Mouse (Mus musculus) intestine, embryonic 15.5 days (tissue): ENCODE measurements around the gene Fcer1g. TPM values are rescaled to one million over a fixed set of nuclear protein-coding genes. Genes with fewer than 3 reads are reported as not detected.

Experiments used
- ATAC-seq: fragments of 200-750 bp; cut with Nextera tagmentation; 2 replicates; pipeline ENCODE4 v1.8.0; 2017; ENCODE audit warnings: moderate TSS enrichment, moderate library complexity
- H3K27ac ChIP-seq: fragments of 300-500 bp; sonication (generic); 2 replicates; pipeline ENCODE4 v1.5.1; 2015; ENCODE audit warnings: mild to moderate bottlenecking, inconsistent platforms
- H3K27me3 ChIP-seq: fragments of 300-500 bp; sonication (generic); replicated peaks from 2 replicates; pipeline ENCODE4 v1.6.1; 2015; ENCODE audit warnings: inconsistent platforms
- H3K36me3 ChIP-seq: fragments of 300-500 bp; sonication (generic); 2 replicates; pipeline ENCODE4 v1.6.1; 2015; ENCODE audit warnings: inconsistent platforms
- H3K4me1 ChIP-seq: fragments of 300-500 bp; sonication (generic); replicated peaks from 2 replicates; pipeline ENCODE4 v1.6.1; 2015; ENCODE audit warnings: inconsistent platforms
- H3K4me2 ChIP-seq: fragments of 300-500 bp; sonication (generic); replicated peaks from 2 replicates; pipeline ENCODE4 v1.6.1; 2015; ENCODE audit warnings: mild to moderate bottlenecking, inconsistent platforms
- H3K4me3 ChIP-seq: fragments of 300-500 bp; sonication (generic); replicated peaks from 2 replicates; pipeline ENCODE4 v1.5.1; 2015; ENCODE audit warnings: inconsistent platforms
- H3K9ac ChIP-seq: fragments of 300-500 bp; sonication (generic); 2 replicates; pipeline ENCODE4 v1.6.1; 2015; ENCODE audit warnings: inconsistent platforms
- H3K9me3 ChIP-seq: fragments of 300-500 bp; sonication (generic); 2 replicates; pipeline ENCODE4 v1.6.1; 2016; ENCODE audit warnings: inconsistent platforms
- WGBS: fragments of 180-500 bp; shearing (Covaris S2); methylation state at CpG from one replicate; pipeline ENCODE4 v1.1.7; 2015; 5-methylcytosine and 5-hydroxymethylcytosine counted together
- polyA plus RNA-seq: library from polyadenylated mRNA; unstranded; fragments of >200 nt; fragmentation: Nextera tagmentation; extraction: Ambion mirVana; gene quantifications from 2 replicates; pipeline ENCODE4 v1.2.1, GENCODE M21; 2015

Gene Fcer1g
- polyA plus RNA-seq, 1 experiment from 2014 or later, result 51.5 TPM

DNA sequence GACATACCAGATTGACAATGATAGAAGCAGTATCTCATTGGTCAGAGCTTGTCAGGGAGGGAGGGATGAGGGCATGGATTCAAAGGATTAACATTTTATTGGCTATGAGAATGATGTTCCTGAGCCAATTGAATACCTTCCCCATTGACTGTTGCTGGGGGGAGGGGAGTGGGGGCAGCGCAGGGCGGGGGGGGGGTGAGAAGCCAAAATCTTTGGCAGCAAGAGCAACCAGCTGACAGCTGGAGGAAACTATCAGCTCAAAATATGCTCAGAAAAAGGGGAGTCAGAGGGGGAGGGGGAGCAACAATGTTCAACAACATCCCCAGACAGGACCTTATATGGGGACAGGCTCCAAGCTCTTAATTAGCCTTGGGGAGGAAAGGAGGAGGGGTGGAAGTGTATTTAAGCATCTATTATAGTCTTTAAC is 29.0 kb upstream of the Fcer1g start:
- Histone ChIP-seq H3K4me3 (no peak overlapping the region), H3K9ac (no peak overlapping the region), H3K36me3 (peaks cover 5% of the 10 kb centered on the region; the same call in 1 of the 2 replicates), H3K27me3 (no peaks in the 10 kb centered on the region), H3K9me3 (no peaks in the 10 kb centered on the region), H3K27ac (peak overlapping the region; percentile 88), H3K4me1 (peaks cover 11% of the 10 kb centered on the region), H3K4me2 (peak overlapping the region; percentile 54)
- ATAC-seq, result peak; percentile 88
- 7% methylated on average over 2 of the region's 2 CpGs for WGBS

GRCm38 (mm10) chr1:171262594-171263130 is 28.5 kb upstream of the Fcer1g start:
- Histone ChIP-seq H3K27ac (peak overlapping the region; percentile 88), H3K4me3 (peak overlapping the region; percentile 6), H3K9me3 (no peaks in the 10 kb centered on the region), H3K9ac (peak overlapping the region; percentile 20; the same call in 1 of the 2 replicates), H3K27me3 (no peaks in the 10 kb centered on the region), H3K4me1 (peaks cover 11% of the 10 kb centered on the region), H3K4me2 (peak overlapping the region; percentile 54), H3K36me3 (peaks cover 5% of the 10 kb centered on the region; the same call in 1 of the 2 replicates)
- WGBS, result 8% methylated on average over 8 of the region's 8 CpGs
- peak; percentile 71 for ATAC-seq

DNA sequence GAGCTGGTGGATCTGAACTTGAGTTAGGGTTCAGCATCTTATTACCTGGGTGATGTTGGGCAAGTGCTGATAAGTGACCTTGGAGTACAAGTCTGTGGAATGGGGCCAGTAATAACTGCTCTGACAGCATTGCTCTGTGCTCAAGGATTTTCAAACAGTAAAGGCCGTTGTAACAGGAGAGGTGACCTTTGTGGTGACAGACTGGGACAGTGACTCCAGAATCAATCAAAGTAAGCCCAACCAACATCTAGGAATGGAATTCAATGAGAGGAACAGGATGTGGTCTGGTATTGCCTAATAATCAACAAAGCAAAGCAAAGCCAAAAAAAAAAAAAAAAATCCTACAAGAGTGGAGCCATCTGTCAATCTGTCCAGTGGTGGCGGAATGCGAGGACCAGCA is 26.2 kb upstream of the Fcer1g start:
- H3K4me2 ChIP-seq, result no peak overlapping the region
- 57% methylated on average over 3 of the region's 3 CpGs for WGBS
- H3K9ac ChIP-seq, result no peak overlapping the region
- ATAC-seq, result no peak
- H3K36me3 ChIP-seq, result peaks cover 5% of the 10 kb centered on the region; the same call in 1 of the 2 replicates
- H3K4me1 ChIP-seq, result peaks cover 11% of the 10 kb centered on the region
- no peaks in the 10 kb centered on the region for H3K9me3 ChIP-seq
- no peak overlapping the region for H3K4me3 ChIP-seq
- no peaks in the 10 kb centered on the region for H3K27me3 ChIP-seq
- H3K27ac ChIP-seq, result no peak overlapping the region

- Histone ChIP-seq H3K27me3 (no peaks in the 10 kb centered on the region), H3K9me3 (no peaks in the 10 kb centered on the region)
- WGBS, result 79% methylated on average over 17 of the region's 17 CpGs
These were observed 24.8 kb upstream of the Fcer1g start for GRCm38 (mm10) chr1:171258921-171259320.

DNA sequence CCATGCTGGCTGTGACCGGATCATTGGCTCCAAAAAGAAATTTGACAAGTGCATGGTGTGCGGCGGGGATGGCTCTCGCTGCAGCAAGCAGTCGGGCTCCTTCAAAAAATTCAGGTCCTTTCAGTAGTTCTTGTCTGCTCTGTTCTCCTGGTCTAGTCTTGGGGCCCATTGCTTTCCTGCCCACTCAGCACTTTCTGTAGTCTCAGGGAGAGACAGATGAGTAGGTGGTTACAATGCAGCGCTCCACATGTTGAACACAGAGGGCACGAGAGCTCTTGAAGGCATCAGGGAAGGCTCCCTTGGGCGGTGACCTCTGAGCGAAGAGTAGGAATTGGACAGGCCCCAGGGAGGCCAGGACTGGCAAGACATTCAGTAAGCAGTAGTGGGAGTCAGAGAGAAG is 23.6 kb upstream of the Fcer1g start:
- Histone ChIP-seq H3K27ac (no peak overlapping the region), H3K9ac (no peak overlapping the region), H3K4me1 (peaks cover 9% of the 10 kb centered on the region), H3K36me3 (peaks cover 8% of the 10 kb centered on the region; the same call in 1 of the 2 replicates), H3K4me3 (no peak overlapping the region), H3K9me3 (no peaks in the 10 kb centered on the region), H3K27me3 (no peaks in the 10 kb centered on the region), H3K4me2 (no peak overlapping the region)
- ATAC-seq, result no peak
- 87% methylated on average over 9 of the region's 9 CpGs for WGBS

More at GRCm38 (mm10) chr1:171258921-171259320, 24.8 kb upstream of the Fcer1g start:
- Histone ChIP-seq H3K4me2 (no peak overlapping the region), H3K4me1 (peaks cover 11% of the 10 kb centered on the region), H3K4me3 (no peak overlapping the region), H3K9ac (no peak overlapping the region), H3K36me3 (peaks cover 5% of the 10 kb centered on the region; the same call in 1 of the 2 replicates), H3K27ac (no peak overlapping the region)
- no peak for ATAC-seq

DNA sequence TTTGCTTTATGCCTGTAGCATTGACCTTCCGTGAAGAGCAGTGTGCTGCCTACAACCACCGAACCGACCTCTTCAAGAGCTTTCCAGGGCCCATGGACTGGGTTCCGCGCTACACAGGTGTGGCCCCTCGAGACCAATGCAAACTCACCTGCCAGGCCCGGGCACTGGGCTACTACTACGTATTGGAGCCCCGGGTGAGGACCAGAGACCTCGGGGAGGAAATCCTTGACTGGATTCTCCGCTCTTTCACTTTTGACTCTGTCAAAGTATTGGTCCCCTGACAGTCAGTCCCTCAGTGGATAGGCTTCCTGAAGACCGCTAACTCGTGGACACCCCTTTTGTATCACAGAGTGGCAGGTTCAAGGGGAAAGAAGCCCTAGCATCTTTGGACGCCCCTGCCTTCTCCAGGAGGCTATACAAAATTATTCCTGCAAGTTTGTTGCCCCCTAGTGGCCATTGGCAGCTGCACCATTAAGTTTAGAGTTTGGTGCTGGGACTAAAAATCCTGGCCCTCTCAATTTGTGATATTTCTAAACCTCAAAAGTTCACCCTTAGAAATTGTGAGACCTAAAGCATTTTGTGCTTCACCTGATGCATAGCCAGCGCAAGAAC is 22.9 kb upstream of the Fcer1g start:
- H3K4me3 ChIP-seq, result no peak overlapping the region
- H3K4me1 ChIP-seq, result 0 out of 2 replicates have a peak, but pooled peaks cover 8% of the 10 kb centered on the region
- peaks cover 8% of the 10 kb centered on the region; the same call in 1 of the 2 replicates for H3K36me3 ChIP-seq
- no peaks in the 10 kb centered on the region for H3K27me3 ChIP-seq
- no peak overlapping the region for H3K27ac ChIP-seq
- H3K9ac ChIP-seq, result no peak overlapping the region
- WGBS, result 61% methylated on average over 15 of the region's 15 CpGs
- no peak overlapping the region for H3K4me2 ChIP-seq
- ATAC-seq, result peak; percentile 24; the same call in 1 of the 2 replicates
- no peaks in the 10 kb centered on the region for H3K9me3 ChIP-seq

- H3K4me2 ChIP-seq, result no peak overlapping the region
- no peak overlapping the region for H3K27ac ChIP-seq
- 89% methylated on average over 24 of the region's 24 CpGs for WGBS
- no peak overlapping the region for H3K4me3 ChIP-seq
- no peak for ATAC-seq
- H3K36me3 ChIP-seq, result peaks cover 8% of the 10 kb centered on the region; the same call in 1 of the 2 replicates
- peaks cover 15% of the 10 kb centered on the region for H3K4me1 ChIP-seq
- no peaks in the 10 kb centered on the region for H3K9me3 ChIP-seq
- no peak overlapping the region for H3K9ac ChIP-seq
- no peaks in the 10 kb centered on the region for H3K27me3 ChIP-seq
These were observed 22.1 kb upstream of the Fcer1g start for GRCm38 (mm10) chr1:171256095-171256818.

DNA sequence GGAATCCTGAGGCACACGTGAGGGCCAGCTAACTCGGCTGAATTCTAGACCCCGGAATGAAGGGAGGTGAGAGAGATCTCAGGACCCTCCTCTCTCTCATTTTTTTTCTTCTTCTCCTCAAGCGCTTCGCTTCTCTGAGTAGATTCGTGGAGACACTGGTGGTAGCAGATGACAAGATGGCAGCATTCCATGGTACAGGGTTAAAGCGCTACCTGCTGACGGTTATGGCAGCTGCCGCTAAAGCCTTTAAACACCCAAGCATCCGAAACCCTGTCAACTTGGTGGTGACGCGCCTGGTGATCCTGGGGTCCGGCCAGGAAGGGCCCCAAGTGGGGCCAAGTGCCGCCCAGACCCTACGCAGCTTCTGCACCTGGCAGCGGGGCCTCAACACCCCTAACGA is 18.2 kb upstream of the Fcer1g start:
- 0 out of 2 replicates have a peak, but pooled peaks cover 3% of the 10 kb centered on the region for H3K36me3 ChIP-seq
- peak overlapping the region; percentile 64 for H3K4me2 ChIP-seq
- H3K27me3 ChIP-seq, result 0 out of 2 replicates have a peak, but pooled peaks cover 4% of the 10 kb centered on the region
- WGBS, result 58% methylated on average over 17 of the region's 17 CpGs
- peak overlapping the region; percentile 39 for H3K9ac ChIP-seq
- H3K4me1 ChIP-seq, result peaks cover 40% of the 10 kb centered on the region
- H3K27ac ChIP-seq, result peak overlapping the region; percentile 83
- H3K4me3 ChIP-seq, result peak overlapping the region; percentile 35; the same call in 1 of the 2 replicates
- ATAC-seq, result no peak
- no peaks in the 10 kb centered on the region for H3K9me3 ChIP-seq

- Histone ChIP-seq H3K4me2 (peak overlapping the region; percentile 64), H3K9ac (peak overlapping the region; percentile 39), H3K9me3 (no peaks in the 10 kb centered on the region), H3K36me3 (0 out of 2 replicates have a peak, but pooled peaks cover 3% of the 10 kb centered on the region), H3K4me3 (peak overlapping the region; percentile 35), H3K27me3 (0 out of 2 replicates have a peak, but pooled peaks cover 4% of the 10 kb centered on the region), H3K4me1 (peaks cover 41% of the 10 kb centered on the region), H3K27ac (peak overlapping the region; percentile 83)
- ATAC-seq, result peak; percentile 11; the same call in 1 of the 2 replicates
- 16% methylated on average over 13 of the region's 13 CpGs for WGBS
These were observed 17.6 kb upstream of the Fcer1g start for GRCm38 (mm10) chr1:171251594-171252324.

DNA sequence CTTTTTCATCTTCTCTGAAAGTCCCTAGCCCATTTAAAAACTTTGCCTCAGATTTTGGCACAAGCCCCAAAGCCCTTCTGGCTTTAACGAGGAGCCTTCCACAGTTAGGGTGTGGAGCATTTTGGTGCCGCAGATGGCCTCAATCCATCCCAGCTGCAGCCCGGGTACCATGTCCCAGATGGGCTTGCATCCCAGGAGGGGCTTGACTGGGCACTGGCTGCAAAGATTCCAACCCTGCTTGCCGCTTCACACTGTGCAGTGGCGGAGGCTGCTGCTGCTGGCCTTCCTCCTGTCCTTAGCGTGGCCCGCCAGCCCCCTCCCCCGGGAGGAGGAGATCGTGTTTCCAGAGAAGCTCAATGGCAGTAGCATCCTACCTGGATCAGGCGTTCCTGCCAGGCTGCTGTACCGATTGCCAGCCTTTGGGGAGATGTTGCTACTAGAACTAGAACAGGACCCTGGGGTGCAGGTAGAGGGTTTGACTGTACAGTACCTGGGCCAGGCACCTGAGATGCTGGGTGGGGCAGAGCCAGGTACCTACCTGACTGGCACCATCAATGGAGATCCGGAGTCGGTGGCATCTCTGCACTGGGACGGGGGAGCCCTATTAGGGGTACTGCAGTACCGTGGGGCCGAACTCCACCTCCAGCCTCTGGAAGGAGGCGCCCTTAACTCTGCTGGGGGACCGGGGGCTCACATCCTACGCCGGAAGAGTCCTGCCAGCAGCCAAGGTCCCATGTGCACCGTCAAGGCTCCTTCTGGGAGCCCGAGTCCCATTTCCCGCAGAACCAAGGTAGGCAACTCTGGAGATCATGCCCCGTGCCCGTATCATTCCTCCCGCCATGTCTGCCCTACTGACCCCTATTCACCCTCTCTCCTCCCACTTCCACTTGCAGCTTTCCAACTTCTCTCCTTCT is 16.8 kb upstream of the Fcer1g start, which contains the start of gene Ndufs2:
Ndufs2 (minus strand) TSS at position 709 of the 914 bp plus-strand sequence.
- H3K27ac ChIP-seq, result peak within 1 kb of the TSS; percentile 83
- peak within 1 kb of the TSS; percentile 64 for H3K4me2 ChIP-seq
- no peak for ATAC-seq
- WGBS, result 32% methylated on average over 26 of the region's 26 CpGs
- no peaks in the 10 kb centered on the region for H3K9me3 ChIP-seq
- peaks cover 46% of the 10 kb centered on the region for H3K4me1 ChIP-seq
- 0 out of 2 replicates have a peak, but pooled peaks cover 3% of the 10 kb centered on the region for H3K36me3 ChIP-seq
- H3K4me3 ChIP-seq, result peak within 1 kb of the TSS; percentile 35
- H3K9ac ChIP-seq, result peak within 1 kb of the TSS; percentile 39
- 0 out of 2 replicates have a peak, but pooled peaks cover 4% of the 10 kb centered on the region for H3K27me3 ChIP-seq
